Mouse (Mus musculus) lung, embryonic 15.5 days (tissue): ENCODE data around the gene 2410015M20Rik. TPM values are rescaled to one million over a fixed set of nuclear protein-coding genes. Genes with fewer than 3 reads are reported as not detected.
A peak's percentile ranks its signal among the peaks of the same experiment; 100 is the strongest.

Source experiments
- ATAC-seq: fragments of 200-750 bp; cut with Nextera tagmentation; 2 replicates; pipeline ENCODE4 v1.8.0; 2017; ENCODE audit warnings: moderate number of reproducible peaks, borderline replicate concordance; ENCODE audit not compliant: low FRiP score, low TSS enrichment; ENCODE audit errors: extremely low read depth
- H3K27ac ChIP-seq: fragments of 300-500 bp; sonication (generic); 2 replicates; pipeline ENCODE4 v1.5.1; 2015; ENCODE audit warnings: moderate library complexity, mild to moderate bottlenecking, inconsistent platforms
- H3K27me3 ChIP-seq: fragments of 300-500 bp; sonication (generic); 2 replicates; pipeline ENCODE4 v1.6.1; 2015; ENCODE audit warnings: inconsistent platforms
- H3K36me3 ChIP-seq: fragments of 300-500 bp; sonication (generic); 2 replicates; pipeline ENCODE4 v1.6.1; 2015; ENCODE audit warnings: inconsistent platforms
- H3K4me1 ChIP-seq: fragments of 300-500 bp; sonication (generic); 2 replicates; pipeline ENCODE4 v1.6.1; 2015; ENCODE audit warnings: inconsistent platforms
- H3K4me2 ChIP-seq: fragments of 300-500 bp; sonication (generic); 2 replicates; pipeline ENCODE4 v1.6.1; 2015; ENCODE audit warnings: inconsistent platforms, mild to moderate bottlenecking, moderate library complexity
- H3K4me3 ChIP-seq: fragments of 300-500 bp; sonication (generic); 2 replicates; pipeline ENCODE4 v1.5.1; 2015; ENCODE audit warnings: mild to moderate bottlenecking, inconsistent platforms
- H3K9ac ChIP-seq: fragments of 300-500 bp; sonication (generic); 2 replicates; pipeline ENCODE4 v1.6.1; 2015; ENCODE audit warnings: inconsistent platforms
- H3K9me3 ChIP-seq: fragments of 300-500 bp; sonication (generic); 2 replicates; pipeline ENCODE4 v1.6.1; 2016; ENCODE audit warnings: inconsistent platforms
- whole genome bisulfite sequencing: fragments of 180-500 bp; shearing (Covaris S2); methylation state at CpG from one replicate; pipeline ENCODE4 v1.1.7; 2015; 5-methylcytosine and 5-hydroxymethylcytosine counted together
- polyA plus RNA-seq: library from polyadenylated mRNA; unstranded; fragments of >200 nt; fragmentation: Nextera tagmentation; extraction: Ambion mirVana; gene quantifications from 2 replicates; pipeline ENCODE4 v1.2.1, GENCODE M21; 2015

Gene 2410015M20Rik
- polyA plus RNA-seq, 1 experiment from 2014 or later, result 206 TPM

DNA sequence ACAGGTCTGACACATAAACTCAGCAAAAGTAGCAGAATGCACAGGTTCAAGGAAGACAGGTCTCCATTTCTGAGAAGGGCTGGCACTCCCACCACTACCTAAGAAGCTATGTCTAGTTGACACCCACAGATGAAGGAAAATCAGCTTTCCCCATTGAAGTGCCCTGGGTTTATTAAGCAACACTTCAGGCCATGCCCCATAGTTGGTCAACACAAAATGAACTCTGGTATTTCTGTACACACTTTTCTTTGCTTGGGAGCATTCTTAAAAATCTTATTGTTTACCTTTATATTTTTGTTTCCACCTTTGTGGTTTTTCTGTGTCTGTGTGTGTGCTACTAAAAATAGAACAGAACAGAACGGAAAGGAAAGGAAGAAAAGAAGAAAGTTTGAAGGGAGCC lies 49.4 kb downstream of the 2410015M20Rik start:
- no peak overlapping the region for H3K4me2 ChIP-seq
- no peaks in the 10 kb centered on the region for H3K4me1 ChIP-seq
- H3K27me3 ChIP-seq, result no peaks in the 10 kb centered on the region
- H3K9ac ChIP-seq, result no peak overlapping the region
- no peak overlapping the region for H3K27ac ChIP-seq
- H3K4me3 ChIP-seq, result no peak overlapping the region
- no peak for ATAC-seq
- H3K9me3 ChIP-seq, result no peaks in the 10 kb centered on the region
- peaks cover 45% of the 10 kb centered on the region for H3K36me3 ChIP-seq
- 54% methylated on average over 1 of the region's 1 CpGs for WGBS

- Histone ChIP-seq H3K27me3 (no peaks in the 10 kb centered on the region), H3K27ac (no peak overlapping the region), H3K9ac (no peak overlapping the region), H3K4me1 (peaks cover 5% of the 10 kb centered on the region; the same call in 1 of the 2 replicates), H3K4me2 (no peak overlapping the region), H3K4me3 (no peak overlapping the region), H3K9me3 (no peaks in the 10 kb centered on the region), H3K36me3 (peaks cover 38% of the 10 kb centered on the region)
- ATAC-seq, result no peak
- WGBS, result 70% methylated on average over 3 of the region's 3 CpGs
Observed at GRCm38 (mm10) chr17:56559386-56559785, 50.2 kb downstream of the 2410015M20Rik start.

DNA sequence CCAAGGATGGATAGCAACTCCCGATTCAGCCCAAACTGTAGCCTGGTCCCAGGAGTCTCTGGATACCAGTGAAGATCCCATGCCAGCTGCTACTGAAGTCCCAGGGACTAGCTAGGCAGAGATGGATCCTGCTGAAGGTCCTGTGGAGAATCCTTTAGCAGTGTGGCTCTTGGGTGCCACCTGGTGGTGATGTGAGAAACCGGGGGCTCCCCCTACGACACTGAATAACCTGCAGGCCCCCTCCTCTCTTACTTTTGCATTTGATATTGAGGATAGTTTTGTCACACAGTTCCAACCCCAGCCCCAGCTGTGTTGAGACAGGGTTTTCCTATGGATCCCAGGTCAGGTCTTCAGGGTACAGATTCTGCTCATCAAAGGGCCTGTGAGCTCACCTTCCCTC lies 51.1 kb downstream of the 2410015M20Rik start:
- Histone ChIP-seq H3K27me3 (no peaks in the 10 kb centered on the region), H3K4me3 (no peak overlapping the region), H3K9me3 (no peaks in the 10 kb centered on the region), H3K27ac (no peak overlapping the region), H3K4me2 (no peak overlapping the region), H3K36me3 (peaks cover 28% of the 10 kb centered on the region), H3K9ac (no peak overlapping the region), H3K4me1 (peaks cover 6% of the 10 kb centered on the region; the same call in 1 of the 2 replicates)
- whole genome bisulfite sequencing, result 19% methylated on average over 3 of the region's 3 CpGs
- peak; percentile 21 for ATAC-seq

Other genes with a start within 250 kb of the 2410015M20Rik start
- 73.4 and 77.9 TPM in 2 replicates for gene Ptprs, start 133.3 kb downstream of the 2410015M20Rik start, polyA plus RNA-seq
- gene Znrf4, start 97.3 kb downstream of the 2410015M20Rik start, polyA plus RNA-seq, result not detected in 2 replicates
- gene Gm20219, start 55.4 kb downstream of the 2410015M20Rik start, polyA plus RNA-seq, result 2.4 and 4.5 TPM in 2 replicates
- gene Safb2, start 25.2 kb downstream of the 2410015M20Rik start, polyA plus RNA-seq, result 76.0 and 90.1 TPM in 2 replicates
- gene Safb, start 24.9 kb downstream of the 2410015M20Rik start, polyA plus RNA-seq, result 92.7 and 96.6 TPM in 2 replicates
- 1,553 and 1,704 TPM in 2 replicates for gene Rpl36, start 3.6 kb upstream of the 2410015M20Rik start, polyA plus RNA-seq
- gene Lonp1, start 17.1 kb upstream of the 2410015M20Rik start, polyA plus RNA-seq, result 51.7 and 54.0 TPM in 2 replicates
- 0.52 and 1.2 TPM in 2 replicates for gene Catsperd, start 18.4 kb upstream of the 2410015M20Rik start, polyA plus RNA-seq
- 90.8 and 96.6 TPM in 2 replicates for gene Ranbp3, start 63.5 kb upstream of the 2410015M20Rik start, polyA plus RNA-seq
- gene Ndufa11, start 108.0 kb upstream of the 2410015M20Rik start, polyA plus RNA-seq, result 465 and 491 TPM in 2 replicates
- gene Vmac, start 108.3 kb upstream of the 2410015M20Rik start, polyA plus RNA-seq, result 13.6 and 16.2 TPM in 2 replicates
- gene Nrtn, start 147.8 kb upstream of the 2410015M20Rik start, polyA plus RNA-seq, result 9.4 and 9.5 TPM in 2 replicates
- 42.6 and 46.5 TPM in 2 replicates for gene Dus3l, start 155.0 kb upstream of the 2410015M20Rik start, polyA plus RNA-seq
- 1.0 and 1.2 TPM in 2 replicates for gene Prr22, start 160.5 kb upstream of the 2410015M20Rik start, polyA plus RNA-seq
- 5.2 and 6.0 TPM in 2 replicates for gene Rfx2, start 221.2 kb upstream of the 2410015M20Rik start, polyA plus RNA-seq